Mouse (Mus musculus) layer of hippocampus, adult 18-20 months (tissue): ENCODE measurements around the gene Hes7. TPM values are rescaled to one million over a fixed set of nuclear protein-coding genes. Genes with fewer than 3 reads are reported as not detected.
A peak's percentile ranks its signal among the peaks of the same experiment; 100 is the strongest.

Source experiments
- DNase-seq, 2 experiments: peaks; one replicate each; pipeline ENCODE4 v3.0.0; 2022; ENCODE audit warnings: low spot score in 2 of 2
- long read RNA-seq: library from polyadenylated mRNA; stranded (forward); transcript quantifications from one replicate; pipeline ENCODE4 v2.0.0, GENCODE M21; 2021
- total RNA-seq, 2 experiments: library from RNA; stranded (reverse); gene quantifications; 2 replicates each; pipeline ENCODE4 v1.2.3; 2021

Hes7 gene
- total RNA-seq = 1 to 10 TPM; 1.1 to 1.6 TPM
- long read RNA-seq = 0 reads

GRCm38 (mm10) chr11:69120221-69121000 lies at the start of gene Hes7:
Gene Hes7 (plus strand): TSS chr11:69120404.
- DNase-seq = no peak

DNA sequence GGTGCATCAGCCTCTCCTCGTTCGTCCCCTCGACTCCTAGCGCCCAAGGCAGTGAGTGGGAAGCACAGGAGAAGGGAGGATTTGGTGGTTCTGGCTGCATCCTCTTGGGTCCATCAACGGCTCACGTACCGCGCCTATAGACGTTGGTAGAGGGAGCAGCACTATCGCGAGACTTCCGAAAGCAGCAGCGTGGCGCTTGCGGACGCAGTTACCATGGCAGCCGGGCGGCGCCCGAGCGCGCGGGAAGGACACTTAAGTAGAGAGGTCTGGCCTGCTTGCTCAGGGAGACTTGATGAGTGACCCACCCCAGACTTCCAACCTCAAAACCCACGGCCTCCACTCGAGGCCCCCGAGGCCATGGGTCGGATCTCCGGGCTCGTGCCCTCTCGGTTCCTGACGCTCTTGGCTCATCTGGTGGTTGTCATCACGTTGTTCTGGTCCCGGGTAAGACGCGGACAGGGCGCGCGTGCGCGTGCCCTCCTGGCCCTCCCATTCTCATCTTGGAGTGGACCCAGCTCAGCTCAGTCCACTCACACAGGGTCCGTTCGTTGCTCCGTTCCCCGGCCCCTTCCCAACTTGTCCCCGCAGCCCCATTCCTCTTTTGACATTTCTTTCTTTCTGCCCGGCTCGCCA lies 49.5 kb upstream of the Hes7 start, which contains the start of gene Tmem107:
TSS of gene Tmem107 (plus strand) at position 217 of the 633 bp plus-strand sequence.
- DNase-seq = peak; percentile 90 to 96

DNA sequence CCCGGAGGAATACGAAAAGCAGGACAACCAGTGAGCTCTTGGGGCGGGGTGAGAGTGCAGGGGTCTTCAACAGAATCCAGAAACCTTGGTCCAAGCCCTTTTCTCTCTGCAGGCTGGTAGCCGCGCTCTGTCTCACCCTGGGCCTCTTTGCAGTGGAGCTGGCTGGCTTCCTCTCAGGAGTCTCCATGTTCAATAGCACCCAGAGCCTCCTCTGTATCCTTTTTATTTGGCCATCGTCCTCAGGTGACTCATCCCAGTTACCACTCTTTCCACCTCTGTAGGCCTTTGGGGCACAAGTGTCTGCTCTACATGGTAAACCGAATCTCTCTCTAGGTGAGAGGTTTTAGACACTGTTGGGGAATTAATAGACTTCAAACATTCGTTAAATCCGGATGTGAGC lies 48.9 kb upstream of the Hes7 start:
- DNase-seq = no peak

DNA sequence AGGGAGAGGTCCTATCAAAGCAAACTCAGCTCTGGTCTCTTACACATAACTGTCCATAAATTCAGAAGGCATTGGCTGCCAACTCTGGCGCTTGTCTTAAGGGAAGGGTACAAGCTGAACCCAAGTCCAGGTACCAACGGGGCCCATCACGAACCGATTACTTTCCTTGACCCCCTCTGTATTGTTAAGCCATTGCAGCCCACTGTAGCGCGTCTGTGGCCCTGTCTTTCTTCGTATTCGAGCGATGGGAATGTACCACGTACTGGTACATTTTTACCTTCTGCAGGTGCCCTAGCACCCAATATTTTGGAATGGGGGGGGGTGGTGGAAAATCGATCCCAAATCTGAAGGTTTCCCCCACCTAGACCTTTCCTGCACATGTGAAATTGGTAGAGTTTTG lies 48.0 kb upstream of the Hes7 start:
- no peak for DNase-seq

GRCm38 (mm10) chr11:69072666-69073064 lies 47.5 kb upstream of the Hes7 start:
- no peak for DNase-seq

GRCm38 (mm10) chr11:69073065-69073888 lies 46.9 kb upstream of the Hes7 start:
- DNase-seq = peak in 1 of 2 experiments; percentile 96

DNA sequence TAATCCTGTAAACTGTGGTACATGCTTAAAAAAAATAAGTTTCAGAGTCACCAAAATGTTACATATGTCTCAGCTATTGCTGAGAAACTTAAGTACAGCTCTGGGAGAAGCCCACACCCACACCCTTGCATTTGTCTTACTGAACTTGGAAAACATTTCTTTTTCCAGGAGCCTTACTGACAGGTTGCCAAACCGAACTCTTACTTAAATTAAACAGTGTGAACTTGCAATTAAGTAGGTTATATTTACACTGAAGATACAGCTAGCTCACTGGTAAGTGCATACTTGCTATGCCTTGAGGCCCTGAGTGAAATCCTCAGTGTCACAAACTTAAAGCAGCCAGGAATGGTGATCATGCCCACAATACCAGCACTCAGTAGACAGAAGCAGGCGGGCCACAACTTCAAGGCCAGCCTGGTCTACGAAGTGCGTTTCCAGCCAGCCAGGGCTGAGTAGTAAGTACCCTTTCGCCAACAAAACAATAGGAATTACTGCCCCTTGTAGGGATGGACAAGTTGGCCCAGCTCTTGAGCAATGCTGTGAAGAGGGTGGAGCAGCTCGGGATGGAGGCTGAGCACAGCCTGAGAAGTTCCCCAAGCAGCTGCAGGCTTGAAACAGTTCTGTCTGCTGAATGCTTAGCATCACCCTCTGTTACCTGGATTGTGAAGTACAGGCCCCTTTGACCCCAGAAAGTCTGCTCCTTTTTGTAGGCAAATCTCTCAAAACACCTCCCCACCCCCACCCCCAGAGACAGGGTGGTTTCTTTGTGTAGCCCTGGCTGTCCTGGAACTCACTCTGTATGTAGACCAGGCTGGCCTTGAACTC lies 46.0 kb upstream of the Hes7 start:
- DNase-seq = no peak

- DNase-seq = no peak
These were observed 45.5 kb upstream of the Hes7 start for GRCm38 (mm10) chr11:69074776-69075069.

DNA sequence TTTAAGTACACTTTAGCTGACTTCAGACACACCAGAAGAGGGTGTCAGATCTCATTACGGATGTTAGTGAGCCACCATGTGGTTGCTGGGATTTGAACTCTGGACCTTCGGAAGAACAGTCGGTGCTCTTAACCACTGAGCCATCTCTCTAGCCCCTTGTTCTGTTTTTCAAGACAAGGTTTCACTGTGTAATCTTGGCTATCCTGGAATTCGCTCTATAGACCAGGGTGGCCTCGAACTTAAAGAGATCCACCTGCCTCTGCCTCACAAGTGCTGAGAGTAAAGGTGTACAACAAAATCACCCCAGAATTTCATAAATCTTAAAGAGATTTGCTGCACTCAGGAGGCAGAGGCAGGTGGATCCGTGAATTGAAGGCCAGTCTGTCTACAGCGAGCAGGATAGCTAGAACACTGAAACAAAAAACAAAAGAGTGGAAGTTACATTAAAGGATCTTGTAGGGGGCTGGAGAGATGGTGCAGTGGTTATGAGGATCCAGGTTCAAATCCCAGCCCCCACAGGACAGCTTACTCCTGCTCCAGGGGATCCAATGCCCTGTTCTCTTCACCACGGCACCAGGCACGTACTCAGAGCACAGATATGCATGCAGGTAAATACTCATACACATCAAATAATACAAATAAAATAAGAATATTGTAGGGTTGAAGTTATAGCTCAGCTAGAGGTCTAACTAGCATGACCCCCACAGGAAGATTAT lies 44.3 kb upstream of the Hes7 start:
- DNase-seq = no peak

- DNase-seq = no peak
These were observed 43.6 kb upstream of the Hes7 start for GRCm38 (mm10) chr11:69076572-69076971.

DNA sequence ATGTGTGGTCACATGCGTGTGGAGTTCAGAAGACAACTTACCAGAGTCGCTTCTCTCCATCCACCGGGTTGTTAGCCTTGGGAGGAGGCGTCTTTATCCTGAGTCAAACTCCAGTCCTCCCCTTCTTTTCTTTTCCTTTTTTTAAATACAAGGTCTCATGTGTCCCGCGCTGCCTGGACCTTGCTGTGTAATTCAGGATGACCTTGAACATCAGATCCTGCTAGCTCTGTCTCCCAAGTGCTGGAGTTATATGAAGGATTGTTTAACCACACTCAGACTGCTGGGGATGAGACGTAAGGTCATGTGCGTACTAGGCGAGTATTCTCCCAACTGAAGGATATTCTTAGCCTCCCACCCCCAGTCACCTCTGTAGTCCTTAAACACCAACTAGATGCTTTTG lies 42.9 kb upstream of the Hes7 start:
- DNase-seq = no peak

DNA sequence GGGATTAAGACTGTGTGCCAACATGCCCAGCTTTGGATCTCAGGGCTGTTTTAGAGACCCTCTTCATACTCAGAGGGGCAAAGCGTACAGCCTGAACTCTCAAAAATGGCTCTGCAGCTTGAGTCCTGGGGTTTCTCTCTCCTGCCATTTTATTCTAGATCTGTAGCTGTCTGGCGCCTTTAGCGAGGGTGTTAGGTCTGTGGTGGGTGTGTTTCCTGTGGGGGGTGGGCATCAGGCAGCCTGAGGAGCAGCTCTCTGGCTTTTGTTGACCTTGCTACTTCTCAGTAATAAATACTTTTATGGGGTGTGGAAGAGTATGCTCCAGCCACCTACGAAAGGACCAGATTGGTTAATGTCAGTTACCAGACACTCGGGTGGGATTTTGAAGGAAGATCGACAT lies 42.2 kb upstream of the Hes7 start:
- DNase-seq = no peak

DNA sequence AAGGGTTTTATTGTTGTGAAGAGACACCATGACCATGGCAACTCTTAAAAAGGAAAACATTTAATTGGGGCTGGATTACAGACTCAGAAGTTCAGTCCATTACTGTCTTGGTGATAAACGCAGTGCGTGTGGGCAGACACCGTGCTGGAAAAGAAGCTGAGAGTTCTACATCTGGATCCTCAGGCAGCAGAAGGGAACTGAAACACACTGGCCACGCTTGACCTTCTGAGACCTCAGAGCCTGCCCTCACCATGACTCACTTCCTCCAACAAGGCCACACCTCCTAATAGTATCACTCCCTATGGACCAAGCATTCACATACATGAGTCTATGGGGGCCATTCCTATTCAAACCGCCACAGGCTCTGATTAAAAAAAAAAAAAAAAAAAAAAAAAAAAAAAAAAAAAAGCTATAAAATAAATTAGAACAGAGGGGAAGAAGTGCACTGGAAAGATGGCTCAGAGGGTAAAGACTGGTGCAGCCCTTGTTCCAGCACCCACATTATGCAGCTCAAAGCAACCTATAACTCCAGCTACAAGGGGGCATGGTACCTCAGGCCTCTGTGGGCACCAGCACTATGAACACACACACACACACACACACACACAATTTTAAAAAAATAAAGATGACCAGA lies 41.3 kb upstream of the Hes7 start:
- DNase-seq = no peak

- DNase-seq = no peak
These were observed 39.9 kb upstream of the Hes7 start for GRCm38 (mm10) chr11:69080102-69080854.

GRCm38 (mm10) chr11:69080855-69081222 lies 39.4 kb upstream of the Hes7 start:
- DNase-seq = no peak

DNA sequence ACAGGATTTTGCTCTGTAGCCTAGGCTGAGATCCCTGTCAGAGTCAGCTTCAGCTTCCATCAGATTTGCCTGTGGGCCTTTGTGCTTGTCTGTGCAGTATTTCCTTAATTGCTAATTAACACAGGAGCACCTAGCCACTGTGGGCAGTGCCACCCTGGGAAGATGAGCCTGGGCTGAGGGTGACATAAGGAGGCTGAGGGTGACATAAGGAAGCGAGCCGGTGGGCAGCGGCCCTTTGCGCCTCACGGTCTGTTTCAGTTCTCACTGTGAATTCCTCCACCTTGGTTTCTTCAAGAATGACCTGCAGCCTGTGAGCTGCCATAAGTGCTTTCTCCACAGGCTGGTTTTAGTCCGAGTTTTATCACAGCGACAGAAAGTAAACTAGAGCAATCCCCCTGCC lies 38.6 kb upstream of the Hes7 start:
- DNase-seq = no peak

DNA sequence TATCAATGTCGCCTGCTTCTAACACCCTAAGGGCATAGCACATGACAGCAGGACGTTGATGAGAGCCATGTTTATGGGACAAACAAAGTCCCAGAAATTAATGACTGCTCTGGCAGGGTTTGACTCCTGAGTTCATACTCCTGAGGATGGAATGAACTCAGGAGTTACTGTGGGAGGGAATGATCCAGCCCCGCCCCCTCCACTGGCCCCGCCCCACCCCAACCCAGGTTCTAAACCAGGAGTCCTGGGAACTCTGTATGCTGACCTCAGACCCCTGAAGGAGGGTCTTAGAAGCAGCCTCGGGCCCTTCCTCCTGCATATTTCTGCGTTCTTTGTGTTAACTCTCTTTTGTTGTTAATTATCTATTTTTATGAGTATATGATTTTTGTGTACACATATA lies 34.6 kb upstream of the Hes7 start:
- DNase-seq = no peak

DNA sequence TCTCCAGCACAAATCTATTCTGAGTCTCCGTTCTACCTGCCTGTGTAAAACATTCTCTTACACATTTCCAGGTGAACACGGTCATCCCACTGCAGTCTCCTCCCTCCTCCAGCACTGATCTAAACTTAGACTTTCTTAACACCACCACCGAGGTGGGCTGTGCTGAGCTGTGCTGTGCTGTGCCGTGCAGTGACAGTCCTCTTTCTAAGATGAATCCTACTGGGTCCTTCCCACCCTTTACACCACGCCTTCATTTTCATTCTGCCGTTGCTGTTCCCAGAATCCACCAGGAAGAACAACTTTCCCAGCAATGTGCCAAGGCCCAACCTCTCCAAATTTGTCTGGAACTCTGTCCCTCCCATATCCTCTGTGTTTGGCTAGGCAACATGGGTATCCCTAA lies 33.8 kb upstream of the Hes7 start:
- peak in 1 of 2 experiments; percentile 36 for DNase-seq

DNA sequence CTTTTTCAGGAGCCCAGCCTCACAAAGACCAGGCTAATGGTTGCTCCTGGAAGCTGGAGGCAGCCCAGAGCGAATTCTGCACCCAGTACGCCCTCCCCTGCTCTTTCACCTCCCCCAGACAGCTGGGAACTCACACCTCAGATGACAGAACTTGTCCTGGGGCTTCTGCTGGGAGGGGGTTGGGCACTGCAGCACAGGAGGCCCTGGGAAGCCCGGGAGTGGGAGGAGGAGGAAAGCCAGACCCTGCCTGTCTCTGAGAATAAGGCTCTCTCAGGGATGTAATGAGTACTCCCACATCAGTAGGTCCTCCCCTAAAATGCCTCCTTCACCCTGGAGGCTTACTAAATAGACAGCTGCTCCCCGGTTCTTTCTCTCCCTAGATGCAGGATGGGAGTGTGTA lies 33.1 kb upstream of the Hes7 start:
- DNase-seq = peak in 1 of 2 experiments; percentile 52
